Mouse (Mus musculus) ovary, postnatal 10 days (tissue): ENCODE measurements around the gene Tnni2.
"Not testable (repeated sequence)": the region's sequence is repeated elsewhere in the genome, so short reads cannot be mapped to it uniquely, and the experiment has no call there.

ENCODE experiments used
- DNase-seq: peaks from one replicate; pipeline ENCODE4 v3.0.0; 2022; ENCODE audit warnings: low spot score

The Tnni2 gene

DNA sequence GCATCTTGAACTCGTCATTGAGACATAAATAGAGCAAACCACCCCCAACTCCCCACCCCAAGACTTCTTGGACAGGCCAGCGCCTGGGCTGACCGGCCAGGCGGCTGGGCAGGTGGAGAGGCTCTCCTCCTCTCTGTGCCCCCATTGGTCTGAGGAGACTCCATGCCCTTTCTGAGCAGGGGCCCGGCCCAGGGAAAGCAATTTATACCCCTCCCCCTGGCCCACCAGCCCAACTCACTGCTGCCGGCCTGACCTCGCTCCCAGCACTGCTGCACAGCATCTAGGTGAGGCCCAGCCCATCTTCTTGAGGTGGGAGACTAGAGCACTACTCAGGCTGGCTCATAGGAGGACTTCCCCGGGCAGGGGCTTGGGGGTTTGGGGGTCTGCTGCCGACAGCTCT, at the start of gene Tnni2:
Gene Tnni2, plus strand, starts transcription at position 224 of the 400 bp plus-strand sequence.
- no peak for DNase-seq

DNA sequence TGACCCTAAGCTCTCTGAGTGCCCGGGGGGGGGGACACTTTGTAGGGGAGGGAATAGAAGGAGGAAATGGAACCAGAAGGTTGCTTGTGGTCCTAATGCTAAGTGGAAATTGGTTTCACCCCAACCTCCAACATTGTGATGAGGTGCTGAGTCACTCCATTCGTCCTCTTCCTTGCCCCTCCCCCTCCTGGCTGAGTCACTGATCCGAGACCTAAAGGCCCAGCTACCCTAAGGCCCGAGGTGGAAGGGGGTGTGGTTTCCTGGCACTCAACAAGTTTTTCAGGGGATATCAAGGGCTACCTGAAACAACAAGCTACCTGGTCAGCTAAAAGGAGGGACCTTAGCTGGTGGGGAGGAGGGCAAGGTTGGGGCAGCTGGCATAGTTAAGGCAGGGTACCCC, 48.4 kb upstream of the Tnni2 start:
- no peak for DNase-seq

DNA sequence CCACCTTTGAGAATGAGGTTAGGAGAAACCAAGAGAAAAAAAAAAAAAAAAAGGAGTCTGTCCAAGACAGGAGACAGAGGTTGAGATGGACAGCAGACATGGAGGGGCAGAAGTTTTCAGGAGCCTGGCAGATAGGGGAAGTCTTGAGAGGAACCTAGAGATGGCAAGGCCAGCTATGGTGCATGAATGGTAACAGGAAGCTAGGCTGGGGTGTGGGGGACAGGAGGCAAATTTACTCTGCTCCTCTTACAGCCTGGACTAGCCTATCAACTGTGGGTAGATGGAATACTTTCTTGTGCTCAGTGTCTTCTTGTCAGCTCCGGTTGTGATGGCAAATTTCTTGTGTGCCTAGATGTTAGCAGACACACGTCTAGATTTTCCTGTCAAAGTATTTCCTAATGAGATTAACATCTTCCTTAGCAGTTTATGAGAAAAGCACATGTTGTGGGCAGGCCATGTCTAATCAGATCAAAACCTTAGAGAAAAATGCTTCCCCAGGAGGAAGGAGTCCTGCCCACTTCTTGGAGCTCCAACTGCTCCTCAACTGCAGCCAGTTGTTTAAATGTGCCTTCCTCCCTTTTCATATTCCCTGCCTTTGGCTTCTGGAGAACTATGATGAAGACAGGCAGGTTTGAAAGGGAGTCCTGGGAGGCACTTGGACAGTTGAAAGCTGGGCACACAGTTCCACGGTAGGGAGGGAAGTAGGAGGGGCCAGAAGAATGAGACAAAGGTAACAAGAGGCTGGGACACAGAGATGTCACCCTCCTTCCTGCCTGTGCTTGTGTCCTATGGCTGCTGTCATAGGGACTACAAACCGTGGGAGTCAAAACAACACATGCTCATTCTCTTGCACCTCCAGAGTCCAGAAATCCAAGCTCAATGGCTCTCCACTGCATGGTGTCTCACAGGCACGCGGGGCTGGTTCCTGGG, 47.1 kb upstream of the Tnni2 start:
- no peak for DNase-seq

DNA sequence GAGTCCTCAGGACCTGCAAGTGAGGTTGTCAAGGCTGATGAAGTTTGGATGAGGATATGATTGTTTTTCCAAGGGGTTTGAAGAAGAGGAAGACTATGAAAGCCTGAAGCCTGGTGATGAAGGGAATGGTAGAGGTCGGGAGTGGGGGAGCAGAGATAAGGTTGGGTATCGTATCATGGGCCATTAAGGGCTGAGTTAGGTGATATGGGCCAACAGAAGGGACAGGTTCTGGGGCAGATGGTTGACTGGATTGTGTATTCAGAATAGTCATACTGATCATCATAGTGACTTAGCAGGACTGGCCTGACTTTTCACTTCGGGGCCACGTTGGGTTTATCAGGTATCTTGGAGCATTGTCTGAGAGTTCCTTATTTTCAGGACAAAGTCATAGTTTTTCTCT, 46.1 kb upstream of the Tnni2 start:
- no peak for DNase-seq

DNA sequence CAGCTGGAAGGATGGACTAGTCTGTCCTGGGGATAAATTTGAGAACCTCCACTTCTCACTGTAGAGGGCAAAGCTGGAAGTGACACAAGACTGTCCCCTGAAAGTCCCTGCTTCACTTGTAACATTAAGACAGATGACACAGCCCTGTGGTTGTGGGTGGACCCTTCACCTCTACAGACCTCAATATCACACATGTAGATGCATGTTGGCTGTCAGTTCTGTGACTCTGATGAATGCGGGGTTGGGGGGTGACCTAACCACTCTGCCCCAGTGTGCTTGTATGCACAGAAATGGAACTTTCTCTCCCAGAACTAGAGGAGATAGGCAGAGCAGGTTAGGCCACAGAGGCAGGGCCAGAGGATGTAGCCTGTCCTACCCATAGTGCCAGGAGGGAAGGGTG, 45.0 kb upstream of the Tnni2 start:
- no peak for DNase-seq

DNA sequence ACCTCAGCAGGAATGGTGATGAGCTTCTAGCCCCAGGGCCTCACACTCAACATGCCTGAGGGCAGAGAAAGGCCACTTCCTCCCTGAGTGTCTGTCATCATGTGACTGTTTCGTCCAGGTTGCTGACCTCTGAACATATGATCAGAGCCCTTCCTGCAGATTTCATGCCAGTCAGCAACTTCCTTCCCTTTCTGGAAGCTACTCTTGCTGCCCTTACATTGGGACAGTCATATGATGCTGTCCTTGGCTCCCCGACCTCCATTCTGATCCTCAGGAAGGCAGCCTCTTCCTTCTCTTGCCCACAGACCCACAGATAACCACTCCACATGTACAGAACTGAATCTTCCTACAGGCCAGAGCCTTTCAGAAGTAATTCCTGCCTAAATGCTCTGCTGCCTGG, 43.6 kb upstream of the Tnni2 start:
- DNase-seq: no peak

DNA sequence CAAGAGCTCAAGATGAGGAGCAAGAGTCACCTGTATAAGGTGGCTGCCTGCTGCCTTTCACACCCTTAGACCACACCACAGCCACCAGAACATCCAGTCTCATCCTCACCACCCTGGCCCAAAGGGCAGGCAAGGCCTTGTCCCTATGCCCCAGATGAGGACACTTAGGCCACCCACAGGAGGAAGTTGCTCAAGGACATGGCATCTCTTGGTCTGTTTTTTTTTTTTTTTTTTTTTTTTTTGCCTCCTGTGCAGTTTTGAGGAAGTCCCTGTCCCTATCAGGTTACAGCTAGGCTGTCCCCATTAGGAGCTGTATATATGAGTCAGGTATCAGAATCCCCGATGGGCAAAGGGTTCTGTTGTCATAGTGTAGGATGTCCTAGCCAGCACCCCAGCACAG, 42.4 kb upstream of the Tnni2 start:
- DNase-seq: no peak

DNA sequence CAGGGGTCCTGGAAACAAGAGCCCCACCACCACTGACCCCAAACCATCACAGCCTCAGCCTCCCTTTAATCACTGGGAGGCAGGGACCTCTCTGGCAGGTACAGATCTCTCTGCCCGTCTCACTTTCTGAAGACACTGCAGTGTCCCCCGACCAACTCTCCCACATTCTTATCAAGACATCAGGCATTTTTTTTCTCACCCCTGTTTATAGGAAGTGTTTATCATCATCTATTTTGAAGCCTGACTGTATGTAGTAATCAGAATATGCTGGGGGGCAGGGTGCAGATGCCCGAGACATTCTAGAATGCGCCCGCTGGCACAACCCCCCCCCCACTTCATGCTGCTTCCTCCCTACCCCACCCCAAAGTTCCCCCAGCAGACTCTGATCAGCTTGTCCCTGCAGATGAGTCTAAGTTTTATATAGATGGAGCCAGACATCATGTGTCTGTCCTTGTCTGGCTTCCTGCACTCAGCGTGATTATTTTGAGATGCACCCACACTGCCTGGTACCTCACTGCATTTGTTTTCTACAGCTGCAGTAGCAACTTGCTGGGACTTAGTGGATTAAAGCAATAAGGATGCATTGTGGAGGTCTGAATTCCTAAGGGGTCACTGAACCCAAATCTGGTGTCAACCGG, 41.4 kb upstream of the Tnni2 start:
- no peak for DNase-seq

DNA sequence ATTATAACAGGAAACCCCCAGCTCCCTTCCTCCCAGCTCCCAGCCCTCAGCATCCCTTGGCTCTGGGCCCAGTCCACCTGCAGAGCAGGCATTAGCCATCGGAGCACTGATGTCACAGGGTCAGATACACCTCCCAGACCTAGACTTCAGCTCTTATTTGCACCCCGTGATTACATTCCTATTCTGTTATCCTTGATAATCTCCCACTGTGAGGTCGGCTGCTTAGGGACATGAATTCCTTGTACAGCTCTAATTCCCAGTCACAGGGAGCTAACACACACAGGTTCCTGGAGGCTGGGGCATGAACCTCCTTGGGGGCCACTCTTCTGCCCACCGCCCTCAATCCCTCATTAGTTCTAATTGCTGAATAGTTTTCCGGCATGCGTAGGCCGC, 40.9 kb upstream of the Tnni2 start:
- no peak for DNase-seq

DNA sequence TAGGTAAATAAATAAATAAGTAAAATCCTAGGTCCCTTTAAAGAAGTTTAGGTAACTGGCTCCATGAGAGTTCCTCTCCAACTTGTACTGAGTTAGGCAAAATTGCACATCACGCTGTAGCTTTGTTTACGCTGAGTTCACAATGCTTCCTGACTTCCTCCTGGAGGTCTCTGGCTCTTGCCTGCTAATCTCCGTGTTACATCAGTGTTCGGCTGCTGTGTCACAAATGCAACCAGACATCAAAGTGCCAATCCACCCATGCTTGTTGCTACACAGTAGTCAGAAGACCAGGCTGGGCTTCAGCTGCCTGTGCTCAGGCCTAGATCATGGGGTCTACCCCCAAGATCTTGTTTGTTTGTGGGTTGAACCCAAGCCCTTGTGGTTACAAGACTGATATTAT, 38.0 kb upstream of the Tnni2 start:
- DNase-seq: no peak

DNA sequence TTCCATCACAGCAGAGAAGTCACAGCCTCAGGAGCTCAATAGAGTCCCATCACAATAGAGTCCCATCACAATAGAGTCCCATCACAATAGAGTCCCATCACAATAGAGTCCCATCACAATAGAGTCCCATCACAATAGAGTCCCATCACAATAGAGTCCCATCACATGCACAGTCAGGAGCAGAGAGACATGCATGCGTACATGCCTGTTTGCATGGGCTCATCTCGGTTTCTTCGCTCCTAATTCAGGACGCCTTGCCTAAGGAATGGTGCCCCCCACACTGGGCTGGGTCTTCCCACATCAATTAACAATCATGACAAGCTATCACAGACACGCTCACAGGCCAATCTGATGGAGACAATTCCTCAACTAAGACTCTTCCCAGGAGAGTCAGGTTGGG, 36.5 kb upstream of the Tnni2 start:
- DNase-seq: not testable (repeated sequence)

DNA sequence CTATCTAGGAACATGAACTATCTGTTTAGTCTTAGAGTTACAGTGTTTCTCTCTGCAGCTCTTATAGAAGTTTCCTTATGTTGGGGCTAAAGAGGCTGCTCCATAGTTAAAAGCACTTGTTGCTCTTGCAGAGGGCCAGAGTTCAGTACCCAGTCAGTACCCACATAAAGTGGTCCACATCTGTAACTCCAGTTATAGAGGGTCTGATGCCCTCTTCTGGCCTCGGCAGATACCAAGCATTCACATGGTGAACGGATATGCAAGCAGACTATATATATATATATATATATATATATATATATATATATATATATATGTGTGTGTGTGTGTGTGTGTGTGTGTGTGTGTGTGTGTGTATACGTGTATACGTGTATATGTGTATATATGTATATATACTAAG, 33.7 kb upstream of the Tnni2 start:
- DNase-seq: no peak

DNA sequence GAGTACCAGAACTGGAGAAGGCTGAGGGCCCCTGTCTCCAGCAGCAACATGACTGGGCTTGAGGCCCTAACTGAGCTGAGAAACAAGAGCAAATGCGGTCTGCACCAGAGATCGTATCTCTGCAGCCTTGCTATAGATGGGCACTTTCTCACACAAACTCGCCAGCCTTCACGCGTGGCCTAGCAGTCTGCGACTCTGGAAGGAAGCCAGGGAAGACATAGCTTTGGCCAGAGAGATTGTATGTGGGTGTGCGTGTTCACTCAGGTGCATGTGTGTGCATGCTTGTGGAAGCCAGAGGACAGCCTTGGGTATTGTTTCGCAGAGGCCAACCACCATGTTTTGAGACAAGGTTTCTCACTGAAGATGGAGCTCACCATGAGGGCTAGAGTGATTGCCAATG, 32.9 kb upstream of the Tnni2 start:
- no peak for DNase-seq

DNA sequence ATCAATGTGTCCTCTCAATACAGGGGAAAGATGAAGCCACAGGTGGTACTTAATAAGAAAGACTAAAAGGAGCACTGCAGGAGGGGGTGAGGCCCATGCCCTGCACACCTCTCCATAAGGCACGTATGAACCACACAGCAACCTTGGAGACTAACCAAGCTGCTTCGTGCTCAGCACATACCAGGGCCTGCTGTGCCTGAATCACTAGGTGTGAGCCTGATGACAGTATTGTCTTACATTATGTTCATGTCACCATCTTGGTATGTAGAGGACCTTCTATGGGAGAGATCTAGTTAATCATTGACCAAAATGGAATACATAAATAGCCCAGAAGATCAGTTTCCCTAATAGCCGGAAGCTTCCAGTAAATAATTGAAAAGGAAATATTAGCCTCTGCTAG, 32.0 kb upstream of the Tnni2 start:
- no peak for DNase-seq

DNA sequence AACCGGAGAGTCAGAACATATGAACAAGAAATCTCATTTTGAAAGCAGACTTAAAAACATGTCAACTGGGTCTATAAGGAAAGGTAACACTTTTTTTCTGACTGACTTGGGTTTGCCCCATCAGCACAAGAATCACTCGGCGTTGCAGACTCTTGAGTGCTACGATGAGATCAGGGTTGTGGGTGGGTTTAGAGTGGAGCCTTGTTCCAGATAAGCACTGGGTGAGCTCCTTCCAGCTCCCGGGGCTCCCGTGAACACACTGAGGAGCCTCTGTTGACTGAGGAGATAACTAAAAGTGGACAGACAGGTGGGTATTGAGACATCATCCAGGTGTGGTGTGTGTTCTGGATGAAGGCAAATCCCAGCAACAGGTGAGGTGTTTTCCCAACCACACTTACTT, 28.3 kb upstream of the Tnni2 start:
- no peak for DNase-seq

DNA sequence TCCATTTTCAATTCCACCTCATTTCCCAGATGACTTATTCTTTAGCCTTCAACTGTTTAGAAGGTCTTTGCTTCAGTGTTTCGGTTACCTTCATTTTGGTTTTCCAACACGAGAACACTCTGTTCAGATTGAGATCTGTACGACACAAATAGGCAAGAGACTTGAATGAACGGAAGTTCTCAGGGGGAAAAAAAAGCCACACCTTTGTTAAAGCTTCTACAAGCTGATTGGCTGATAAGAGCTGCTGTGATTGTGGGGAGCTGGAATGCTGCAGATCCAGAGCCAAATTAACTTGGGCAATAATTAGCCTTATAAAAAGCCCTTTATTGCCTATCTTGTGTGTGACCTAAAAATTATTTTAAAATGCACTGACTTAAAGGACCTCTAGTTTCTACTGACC, 26.3 kb upstream of the Tnni2 start:
- no peak for DNase-seq

DNA sequence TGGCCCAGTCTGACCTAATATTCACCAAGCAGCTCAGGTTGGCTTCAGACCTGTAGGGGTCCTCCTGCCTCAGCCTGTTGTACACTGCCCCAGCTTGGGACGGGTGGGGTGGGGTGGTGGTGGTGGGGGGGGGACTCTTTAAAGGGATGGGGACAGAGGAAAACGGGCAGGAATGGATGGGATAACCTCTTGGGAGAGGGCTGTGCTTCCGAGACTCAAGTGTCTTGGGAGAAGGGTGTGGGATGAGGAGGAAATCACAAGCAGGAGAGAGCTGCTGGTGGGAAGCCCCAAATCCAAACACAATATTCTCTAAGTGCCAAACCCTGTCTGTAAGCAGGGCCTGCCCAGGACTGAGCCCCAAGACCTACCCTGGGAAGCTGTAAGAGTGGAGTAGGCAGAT, 25.4 kb upstream of the Tnni2 start:
- DNase-seq: no peak

DNA sequence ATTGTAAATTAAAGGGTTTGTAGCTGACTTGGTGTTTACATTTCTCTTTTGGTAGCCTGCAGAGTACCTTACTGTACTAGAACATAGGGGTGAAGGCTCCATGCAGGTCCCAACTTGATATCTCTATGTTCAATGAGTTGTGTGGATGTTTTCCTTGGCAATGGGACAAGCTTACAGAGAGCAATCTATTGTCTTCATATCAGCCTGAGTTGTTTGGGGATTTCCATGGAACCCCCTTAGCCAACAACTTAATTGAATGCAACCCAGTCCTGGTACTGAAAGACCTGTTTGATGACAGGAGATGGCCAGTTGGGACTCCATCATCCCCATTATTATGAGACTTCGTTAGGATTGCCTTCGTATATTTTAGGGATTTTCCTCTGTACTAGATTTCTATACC, 23.6 kb upstream of the Tnni2 start:
- no peak for DNase-seq

DNA sequence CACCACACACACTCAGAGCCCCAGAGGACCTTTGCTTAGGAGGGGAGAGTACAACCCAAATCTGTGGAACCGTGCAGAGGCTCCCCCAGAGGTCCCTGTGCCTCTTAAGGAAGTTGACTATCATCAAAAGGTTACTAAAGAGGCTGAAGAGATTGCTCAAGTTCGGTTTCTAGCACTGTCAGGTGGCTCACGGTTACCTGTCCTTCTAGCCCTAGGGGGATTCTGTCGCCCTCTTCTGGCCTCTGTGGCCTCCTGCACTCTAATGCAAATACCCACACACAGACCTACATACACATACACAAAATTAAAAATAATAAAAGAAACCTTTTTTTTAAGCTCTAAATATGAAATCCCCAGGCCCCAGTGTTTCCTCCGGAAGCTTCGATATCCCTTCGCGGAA, 22.9 kb upstream of the Tnni2 start:
- DNase-seq: no peak

DNA sequence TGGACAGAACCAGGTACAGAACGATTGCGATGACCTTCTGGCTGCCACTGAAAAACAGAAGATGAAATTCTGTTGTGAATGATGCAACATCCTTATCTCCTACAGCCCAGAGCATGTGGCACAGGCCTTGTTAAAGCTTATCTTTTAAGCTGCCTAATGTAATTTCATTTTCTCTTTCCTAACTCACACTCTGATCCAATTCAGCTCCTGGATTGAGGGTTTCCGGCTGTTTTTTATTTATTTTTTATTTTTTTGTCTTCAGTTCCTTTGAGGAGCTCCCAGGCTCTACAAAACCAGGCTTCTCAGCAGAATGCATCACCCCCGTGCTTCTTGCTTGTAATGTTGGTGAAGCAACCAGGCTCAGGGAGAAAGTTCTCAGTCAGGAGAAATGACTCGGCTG, 21.7 kb upstream of the Tnni2 start:
- no peak for DNase-seq

DNA sequence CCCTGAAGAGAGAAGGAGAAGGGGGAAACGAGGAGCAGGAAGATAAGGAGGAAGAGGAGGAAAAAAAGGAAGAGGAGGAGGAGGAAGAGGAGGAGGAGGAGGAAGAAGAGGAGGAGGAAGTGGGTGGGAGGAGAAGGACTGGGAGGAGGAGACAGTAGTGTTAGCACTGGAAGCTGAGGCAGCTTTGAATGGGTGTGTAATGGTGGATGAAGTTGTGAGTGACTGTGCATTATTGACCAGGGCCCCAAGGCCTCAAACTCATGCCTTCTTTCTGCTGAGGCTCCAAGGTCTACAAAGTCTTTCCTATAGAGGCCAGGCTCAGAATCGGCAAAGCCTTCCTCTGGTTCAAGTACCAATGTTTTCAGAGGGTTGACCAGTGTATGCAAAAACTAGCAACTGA, 19.8 kb upstream of the Tnni2 start:
- no peak for DNase-seq

DNA sequence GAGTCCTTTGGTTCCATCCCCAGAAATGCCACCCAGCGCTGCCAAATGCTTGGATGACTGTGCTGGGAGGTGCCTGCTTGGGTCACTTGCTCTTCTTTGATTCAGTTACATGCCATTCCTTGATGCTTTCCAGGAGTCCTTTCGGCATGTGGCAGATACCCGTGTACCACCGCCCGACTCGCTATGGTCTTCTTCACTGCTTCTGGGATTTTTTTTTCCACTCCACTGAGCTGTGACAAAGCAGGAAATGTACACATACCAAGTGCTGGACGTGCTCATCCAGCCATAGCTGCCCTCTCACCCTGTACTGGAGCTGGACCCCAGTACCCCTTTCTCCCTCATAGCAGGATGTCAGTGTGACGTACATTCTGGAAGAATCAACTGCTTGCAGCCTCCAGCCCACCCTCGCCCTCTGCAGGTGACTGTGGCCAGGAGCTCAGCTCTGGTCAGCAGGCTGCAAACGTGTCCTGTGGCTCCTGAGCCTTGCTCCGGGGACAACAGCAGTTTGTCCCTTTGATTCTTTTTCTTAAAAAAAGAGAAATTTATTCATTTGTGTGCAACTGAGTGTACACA, 15.9 kb upstream of the Tnni2 start:
- DNase-seq: no peak

DNA sequence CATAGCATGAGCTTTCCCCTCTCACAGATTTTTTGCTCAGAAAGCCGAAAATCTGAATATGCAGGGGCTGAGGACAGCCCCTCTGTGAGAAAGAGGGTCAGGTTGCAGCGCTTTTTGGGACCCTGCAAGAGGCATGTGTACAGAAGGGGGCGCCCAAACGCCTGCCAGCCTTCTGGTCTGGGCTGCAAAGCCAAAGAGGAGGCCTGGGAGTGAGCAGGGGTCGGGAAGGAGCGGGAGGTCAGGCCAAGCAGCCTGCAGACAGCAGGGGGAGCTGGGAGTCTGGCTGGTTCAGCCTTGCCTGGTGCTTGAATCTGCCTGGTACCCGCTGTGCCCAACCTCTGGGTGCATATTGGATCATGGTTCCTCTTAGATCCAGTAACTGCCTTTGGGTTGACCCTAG, 13.4 kb upstream of the Tnni2 start:
- DNase-seq: no peak
